Mouse (Mus musculus): Measurements from ENCODE around the gene Magi3. TPM values are rescaled to one million over a fixed set of nuclear protein-coding genes. Genes with fewer than 3 reads are reported as not detected.

Magi3 gene
- total RNA-seq, 2 experiments from 2014 or later, result 43.0 to 52.4 TPM

DNA sequence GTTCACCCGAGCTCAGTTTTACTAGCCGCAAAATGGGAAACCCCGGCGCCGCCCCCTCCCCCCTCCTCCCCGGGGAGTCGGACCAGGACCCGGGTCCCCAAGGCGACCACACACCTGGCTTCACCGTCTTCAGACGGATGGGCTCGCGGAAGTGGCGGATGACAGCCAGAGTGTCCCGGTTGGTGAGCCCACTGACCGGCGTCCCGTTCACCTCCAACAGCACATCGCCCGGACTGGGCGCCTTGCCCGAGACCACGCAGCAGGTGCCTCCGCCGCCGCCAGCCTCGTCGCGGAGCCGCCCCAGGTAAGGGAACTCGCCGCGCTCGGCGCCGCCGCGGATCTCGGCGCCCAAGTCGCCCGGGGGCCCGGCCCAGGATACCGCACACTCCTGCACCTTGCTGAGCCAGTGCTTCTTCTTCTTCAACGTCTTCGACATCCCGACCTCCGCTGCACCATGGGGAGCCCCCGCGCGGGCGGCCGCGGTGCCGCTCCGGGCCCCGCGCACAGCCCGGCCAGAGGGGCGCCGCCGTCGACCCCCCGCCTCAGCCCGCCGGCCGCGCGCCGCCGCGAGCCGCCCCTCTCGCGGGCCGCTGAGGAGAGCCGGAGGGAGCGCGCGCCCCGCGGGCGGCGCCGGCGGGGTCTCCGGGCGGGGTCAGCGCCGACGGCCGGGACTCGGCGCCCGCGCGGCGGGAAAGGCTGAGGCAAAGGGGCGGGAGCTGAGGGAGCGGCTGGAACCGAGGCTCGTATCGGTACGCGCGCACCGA lies 461 bp downstream of the Magi3 start:
- intact Hi-C loops (cut with DNase I), result loop anchor here (5.0 kb wide), 1 partner anchor 223 kb away; no protein-coding TSS in a partner anchor
- DNase-seq (ENCODE audit: low spot score in 2 of 2), result peak; percentile 50 to 54

DNA sequence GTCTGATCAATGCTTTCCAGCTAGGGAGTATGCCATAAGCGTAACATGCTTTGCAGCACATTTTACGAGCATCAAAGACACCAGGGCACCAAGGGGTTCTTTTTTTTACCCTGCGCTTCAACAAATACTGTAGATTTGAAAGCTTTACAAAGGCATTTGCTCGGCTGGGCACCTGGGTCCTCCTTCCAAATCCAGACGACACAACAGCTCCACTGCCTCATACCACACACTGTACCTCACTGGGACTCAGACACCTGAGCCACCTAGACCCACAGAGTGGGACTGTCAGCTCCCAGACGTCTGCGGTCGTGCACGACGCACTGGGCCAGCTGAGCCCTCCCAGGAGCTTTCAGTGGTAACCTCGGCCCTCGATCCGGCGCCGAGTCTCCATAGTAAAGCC lies 1.2 kb downstream of the Magi3 start:
- peak; percentile 33 to 44 for DNase-seq (ENCODE audit: low spot score in 2 of 2)
- intact Hi-C loops (cut with DNase I), result no loop called here

DNA sequence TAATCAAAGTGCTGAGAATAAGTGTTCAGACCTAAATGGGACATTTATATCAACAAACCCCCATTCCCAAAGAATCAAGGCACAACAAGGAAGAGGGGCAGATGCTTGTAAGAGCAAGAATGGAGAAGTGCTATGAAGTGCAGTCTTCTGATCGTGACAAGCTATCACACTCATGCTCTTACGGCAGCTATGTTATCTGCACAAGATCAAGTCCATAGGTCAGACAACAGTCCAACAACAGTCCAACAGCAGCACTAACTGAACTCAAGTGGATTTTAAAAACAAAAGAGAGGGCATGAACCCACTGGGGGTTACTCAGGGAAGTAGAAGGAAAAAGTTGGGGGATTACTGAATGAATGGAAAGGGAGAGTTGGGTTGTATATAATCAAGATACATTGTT lies 30.4 kb downstream of the Magi3 start:
- intact Hi-C loops (cut with DNase I), result no loop called here
- DNase-seq (ENCODE audit: low spot score in 2 of 2), result no peak

DNA sequence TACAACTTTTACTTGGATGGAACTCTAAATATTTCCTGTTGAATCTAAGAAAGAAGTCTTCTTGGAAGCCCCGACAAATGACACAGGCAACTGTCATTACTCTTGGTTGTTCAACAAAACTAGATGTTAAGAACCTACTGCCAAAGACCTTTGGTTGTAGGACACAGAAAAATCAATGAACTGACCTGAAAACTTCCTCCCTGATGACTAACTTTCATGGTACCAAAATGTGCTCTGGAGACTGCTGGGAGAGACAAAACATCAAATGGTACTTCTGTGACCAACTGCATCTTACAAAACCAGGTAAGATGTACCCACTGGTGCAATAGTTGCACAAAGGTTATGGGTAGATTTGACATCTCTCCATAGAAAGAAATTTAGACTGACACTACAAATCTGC lies 30.9 kb downstream of the Magi3 start:
- no peak for DNase-seq (ENCODE audit: low spot score in 2 of 2)
- intact Hi-C loops (cut with DNase I), result no loop called here

DNA sequence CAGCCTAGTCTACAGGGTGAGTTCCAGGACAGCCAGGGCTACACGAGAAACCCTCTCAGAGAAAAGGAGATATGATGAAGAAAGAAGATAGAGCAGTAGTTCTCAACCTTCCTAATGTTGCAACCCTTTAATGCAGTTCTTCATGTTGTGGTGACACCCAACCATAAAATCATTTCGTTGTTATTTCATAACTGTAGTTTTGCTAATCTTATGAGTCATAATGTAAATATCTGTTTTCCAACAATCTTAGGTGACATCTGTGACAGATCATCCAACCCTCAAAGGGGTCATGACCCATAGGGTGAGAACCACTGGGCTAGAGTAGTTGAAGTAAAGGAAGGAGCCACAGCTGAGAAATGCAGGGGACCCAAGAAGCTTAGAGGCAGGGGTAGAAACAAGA lies 35.9 kb downstream of the Magi3 start:
- intact Hi-C loops (cut with DNase I), result no loop called here
- DNase-seq (ENCODE audit: low spot score in 2 of 2), result no peak

DNA sequence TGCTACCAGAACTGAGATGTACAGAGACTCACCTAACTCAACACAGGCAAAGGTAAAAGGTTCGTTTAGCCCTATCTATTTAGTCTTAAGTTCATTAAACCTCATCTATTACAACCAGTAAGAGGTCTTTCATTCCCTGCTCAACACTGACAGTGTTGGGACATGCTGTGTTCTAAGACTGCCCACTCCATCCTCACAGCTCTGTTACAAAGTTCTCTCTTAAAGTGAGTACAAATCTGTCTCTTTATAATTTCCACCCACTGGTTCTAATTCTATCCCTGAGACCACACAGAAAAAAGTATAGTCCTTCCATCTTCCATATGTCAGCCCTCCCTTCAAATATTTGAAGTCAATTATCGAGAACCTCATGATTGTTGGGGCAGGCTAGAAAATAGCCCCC lies 36.5 kb downstream of the Magi3 start:
- intact Hi-C loops (cut with DNase I), result no loop called here
- DNase-seq (ENCODE audit: low spot score in 2 of 2), result no peak

DNA sequence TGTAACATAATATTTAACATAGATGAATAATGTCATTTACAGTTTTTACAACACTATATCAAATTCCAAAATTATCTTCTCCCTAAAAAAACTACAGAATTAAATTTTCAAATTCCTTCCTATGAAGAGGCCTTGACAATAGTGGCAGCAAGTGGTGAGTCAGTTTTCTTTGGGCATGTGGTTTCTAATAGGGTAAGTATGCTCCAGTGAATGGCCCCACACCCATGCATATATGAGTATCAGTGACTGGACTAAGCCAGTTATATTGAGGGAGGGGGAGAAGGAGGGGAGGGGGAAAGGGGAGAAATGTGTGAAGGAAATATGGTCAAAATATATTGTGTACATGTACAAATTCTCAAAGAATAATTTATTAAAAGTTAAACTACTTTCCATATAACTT lies 37.5 kb downstream of the Magi3 start:
- no peak for DNase-seq (ENCODE audit: low spot score in 2 of 2)
- intact Hi-C loops (cut with DNase I), result no loop called here

DNA sequence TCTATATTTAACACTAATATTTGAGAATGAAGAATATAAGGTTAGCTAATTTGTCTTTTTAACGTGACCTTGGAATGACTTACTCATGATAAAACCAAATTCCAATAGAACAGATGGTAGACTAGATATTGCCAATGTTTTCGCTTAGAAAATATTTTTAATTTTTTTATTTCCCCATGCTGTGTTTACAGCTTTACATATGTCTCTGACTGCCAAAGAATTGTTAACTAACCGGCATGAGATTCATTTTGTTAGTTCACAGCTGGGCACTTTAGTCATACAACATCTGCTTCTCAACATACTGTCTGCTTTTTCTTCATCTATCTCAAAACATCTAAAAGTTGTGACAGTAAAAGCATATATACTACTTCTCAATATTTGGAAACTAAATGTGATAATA lies 58.8 kb downstream of the Magi3 start:
- intact Hi-C loops (cut with DNase I), result no loop called here

DNA sequence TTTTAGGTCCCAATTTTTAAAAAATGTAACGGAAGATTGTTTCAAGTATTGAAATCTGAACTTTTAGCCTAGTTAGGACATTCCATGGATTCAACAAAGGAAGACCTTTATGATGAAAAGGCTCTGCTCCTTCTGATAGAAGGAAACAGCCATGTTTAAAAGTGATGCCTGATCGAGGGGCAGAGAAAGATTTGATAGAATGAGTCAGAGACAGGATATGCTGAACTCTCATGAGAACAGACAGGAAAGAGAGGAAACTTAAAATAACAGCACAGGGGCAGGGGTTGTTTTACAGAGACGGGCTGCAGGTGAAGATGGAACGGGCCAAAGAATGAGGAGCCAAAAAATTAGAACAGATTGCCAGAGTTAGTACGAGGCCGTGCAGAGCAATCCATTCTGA lies 59.6 kb downstream of the Magi3 start:
- intact Hi-C loops (cut with DNase I), result no loop called here

More for the DNA sequence above, 58.8 kb downstream of the Magi3 start:
- DNase-seq (ENCODE audit: low spot score in 2 of 2), result no peak

DNA sequence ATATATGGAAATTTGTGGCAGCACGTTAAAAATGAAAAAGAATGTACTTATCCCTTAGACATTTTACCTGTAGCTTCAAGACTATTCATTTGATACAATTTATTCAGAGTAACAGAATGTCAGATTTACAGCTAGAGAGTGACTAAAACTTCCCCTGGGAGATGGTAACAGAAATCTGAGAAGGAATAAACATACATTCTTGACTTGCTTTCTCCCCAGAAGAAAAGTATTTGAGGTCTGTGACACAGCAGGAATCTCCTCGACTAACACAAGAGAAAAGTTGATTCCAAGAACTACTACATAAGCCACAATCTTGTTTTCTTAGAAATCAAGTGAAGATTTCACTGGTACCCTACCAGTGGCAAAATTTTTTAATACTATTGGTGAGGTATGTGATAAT lies 70.0 kb downstream of the Magi3 start:
- DNase-seq (ENCODE audit: low spot score in 2 of 2), result no peak
- intact Hi-C loops (cut with DNase I), result no loop called here

More for the DNA sequence above, 59.6 kb downstream of the Magi3 start:
- DNase-seq (ENCODE audit: low spot score in 2 of 2), result no peak

DNA sequence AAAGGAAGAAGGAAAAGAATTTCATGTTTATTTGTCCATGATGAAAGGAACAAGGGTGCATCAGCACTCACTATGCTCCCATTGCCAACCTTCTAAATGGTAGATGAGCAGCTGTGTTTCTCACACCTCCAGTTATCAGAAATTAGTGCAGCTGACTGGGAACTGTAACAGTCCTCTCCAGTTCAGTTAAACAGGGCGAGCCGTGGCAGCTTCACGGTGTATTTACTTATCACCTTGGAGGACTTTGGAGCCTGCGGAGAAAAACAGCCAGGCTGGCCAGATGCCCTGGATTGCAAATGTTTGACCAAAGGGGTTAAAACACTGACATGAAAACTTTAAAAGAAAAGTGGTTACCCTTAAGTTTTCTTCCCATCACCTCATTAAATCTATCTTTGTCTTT lies 77.8 kb downstream of the Magi3 start:
- DNase-seq (ENCODE audit: low spot score in 2 of 2), result no peak
- intact Hi-C loops (cut with DNase I), result no loop called here

DNA sequence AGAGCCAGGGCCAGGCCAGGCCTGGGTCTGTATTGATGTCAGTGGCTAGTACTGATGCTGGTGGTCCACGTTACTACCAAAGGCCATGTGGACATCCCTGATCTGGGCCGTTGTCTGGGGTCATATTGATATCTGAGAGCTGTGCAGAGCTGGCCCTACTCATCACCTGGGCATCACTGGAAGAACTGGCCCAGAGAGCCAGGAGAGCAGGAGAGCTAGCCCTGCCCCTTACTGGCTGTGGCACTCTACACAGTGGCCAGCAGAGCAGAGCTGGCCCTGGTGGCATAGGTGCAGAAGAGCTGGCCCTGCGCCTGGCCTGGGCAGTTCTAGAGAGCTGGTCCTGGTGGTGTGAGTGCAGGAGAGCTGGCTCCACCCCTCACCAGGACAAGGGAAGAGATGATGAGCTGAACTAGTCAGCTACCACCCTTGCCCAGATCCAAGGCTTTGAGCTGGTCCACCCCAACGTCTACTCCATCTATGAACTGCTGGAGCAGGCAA lies 81.2 kb downstream of the Magi3 start:
- intact Hi-C loops (cut with DNase I), result no loop called here
- DNase-seq (ENCODE audit: low spot score in 2 of 2), result no peak

DNA sequence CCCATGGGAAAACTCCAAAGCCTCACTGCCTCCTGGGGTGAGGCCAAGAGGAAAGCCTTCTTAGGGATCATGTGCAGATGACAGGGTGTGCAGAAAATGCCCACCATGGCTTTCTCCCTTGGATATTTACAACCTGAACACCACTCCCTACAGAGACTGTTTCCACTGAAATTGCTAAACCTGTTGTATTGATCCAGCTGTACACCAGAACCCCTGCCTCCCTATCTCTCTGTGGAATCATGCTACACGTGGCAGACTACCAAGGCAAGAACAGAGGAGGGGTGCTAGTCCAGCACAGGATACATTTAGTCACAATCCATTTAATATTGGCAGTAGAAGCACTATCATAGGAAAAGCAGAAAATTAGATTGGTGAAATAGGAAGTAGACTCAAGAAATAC lies 94.5 kb downstream of the Magi3 start:
- intact Hi-C loops (cut with DNase I), result no loop called here
- DNase-seq (ENCODE audit: low spot score in 2 of 2), result no peak

DNA sequence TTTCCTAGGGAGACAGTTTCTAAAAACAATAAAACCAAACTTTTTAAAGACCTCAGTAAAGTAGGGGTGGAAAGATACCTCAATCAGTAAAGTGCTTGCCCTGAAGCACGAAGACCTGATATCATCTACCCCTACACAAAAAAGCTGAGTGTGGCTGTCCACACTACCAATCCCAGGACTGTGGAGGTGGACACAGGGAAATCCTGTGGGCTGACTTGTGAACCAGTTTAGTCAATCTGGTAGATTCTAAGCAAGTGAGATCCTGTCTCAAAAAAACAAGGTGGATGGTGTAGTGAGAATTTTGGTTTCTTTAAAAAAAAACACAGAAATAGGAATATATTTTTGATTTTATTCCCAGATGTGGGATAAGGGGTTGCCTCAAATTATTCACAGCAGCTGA lies 96.3 kb downstream of the Magi3 start:
- intact Hi-C loops (cut with DNase I), result no loop called here
- no peak for DNase-seq (ENCODE audit: low spot score in 2 of 2)

DNA sequence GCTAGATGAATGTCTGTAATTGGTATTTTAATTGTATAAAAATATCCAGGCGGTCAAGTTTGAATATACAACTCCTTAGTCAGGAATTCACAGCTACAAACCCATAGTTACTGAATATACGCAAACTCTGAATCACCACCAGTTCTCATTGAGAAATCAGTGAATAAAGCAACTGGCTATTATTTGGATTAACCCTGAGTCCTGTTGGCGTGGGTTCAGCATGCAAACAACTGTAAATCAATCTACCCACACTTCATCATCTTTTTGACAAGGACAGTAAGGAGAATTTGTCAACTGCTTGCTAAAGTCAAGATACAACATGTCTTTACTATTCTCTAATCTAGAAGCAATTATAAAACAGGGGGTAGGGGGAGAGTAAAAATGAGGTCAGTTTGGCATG lies 110.7 kb downstream of the Magi3 start:
- no peak for DNase-seq (ENCODE audit: low spot score in 2 of 2)
- intact Hi-C loops (cut with DNase I), result no loop called here

DNA sequence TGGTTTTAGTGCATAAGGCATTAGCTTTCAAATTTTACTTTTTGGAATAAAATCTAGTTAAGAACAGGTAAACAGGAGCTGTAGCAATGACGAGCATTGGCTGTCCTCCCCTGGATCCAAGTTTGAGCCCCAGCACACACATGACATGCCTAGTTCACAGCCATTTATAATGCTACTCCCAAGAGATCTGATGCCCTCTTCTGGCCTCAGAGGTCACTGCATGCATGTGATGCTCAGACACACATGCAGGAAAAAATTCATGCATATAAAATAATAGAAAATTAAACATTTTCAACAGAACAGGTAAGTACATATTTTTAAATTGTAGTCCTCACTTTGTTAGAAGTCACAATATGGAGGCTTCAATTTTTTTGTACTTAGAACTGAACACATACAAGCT lies 115.2 kb downstream of the Magi3 start:
- no peak for DNase-seq (ENCODE audit: low spot score in 2 of 2)
- intact Hi-C loops (cut with DNase I), result no loop called here

DNA sequence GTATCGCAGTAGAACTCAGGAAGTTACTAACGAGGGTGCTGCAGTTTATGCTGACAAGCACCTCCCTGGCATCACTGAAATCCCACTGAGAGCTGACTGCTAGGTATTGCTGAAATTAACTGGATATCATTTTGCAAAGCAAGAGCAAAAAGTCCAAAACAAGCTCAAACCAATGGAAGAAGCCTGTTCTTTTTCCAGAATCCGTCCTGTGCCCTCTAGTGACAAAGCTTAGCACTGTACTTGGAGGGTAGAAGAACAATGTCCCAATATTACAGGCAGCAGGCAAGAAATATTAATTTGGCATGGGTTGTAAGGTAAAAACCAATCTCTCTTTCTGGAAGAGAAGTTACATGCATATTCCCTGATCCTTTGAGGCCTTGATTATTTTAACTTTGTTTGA lies 118.5 kb downstream of the Magi3 start:
- intact Hi-C loops (cut with DNase I), result no loop called here
- no peak for DNase-seq (ENCODE audit: low spot score in 2 of 2)

DNA sequence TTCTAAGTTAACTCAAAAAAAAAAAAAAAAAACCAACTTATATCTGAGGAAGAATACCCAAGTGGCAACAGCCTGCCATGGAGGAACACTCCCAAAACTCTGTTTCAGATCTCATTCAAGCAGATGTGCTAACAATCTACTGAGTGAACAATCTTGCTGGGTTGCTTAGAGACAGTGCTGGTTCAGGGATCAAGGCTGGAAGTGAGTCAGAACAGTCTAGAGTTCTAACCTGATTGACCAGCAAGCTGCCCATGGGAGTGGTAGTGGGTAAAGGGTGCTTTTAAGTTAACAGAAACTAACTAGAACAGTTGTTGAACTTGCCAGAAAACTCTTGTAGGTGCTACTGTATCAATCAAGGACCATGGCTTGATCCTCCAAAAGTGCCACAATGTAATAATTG lies 118.9 kb downstream of the Magi3 start:
- no peak for DNase-seq (ENCODE audit: low spot score in 2 of 2)
- intact Hi-C loops (cut with DNase I), result no loop called here

DNA sequence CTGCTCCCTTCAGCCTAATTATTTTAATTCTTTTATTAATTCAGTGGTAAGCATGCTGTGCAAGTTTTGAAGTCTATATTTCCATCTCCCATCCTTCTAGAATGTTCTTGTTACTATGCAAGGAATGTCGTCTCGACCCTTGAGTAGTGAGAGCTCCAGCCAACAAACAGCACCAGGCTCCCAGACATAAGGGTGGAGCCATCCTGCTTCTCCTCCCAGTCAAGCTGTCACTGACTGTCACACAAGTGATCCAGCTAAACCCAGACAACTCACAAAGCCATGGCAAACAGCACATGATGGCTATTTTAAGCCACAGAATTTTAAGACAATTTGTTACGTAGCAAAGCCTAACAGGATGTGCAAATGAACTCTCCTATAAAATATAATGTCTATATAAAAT lies 124.2 kb downstream of the Magi3 start:
- intact Hi-C loops (cut with DNase I), result no loop called here
- DNase-seq (ENCODE audit: low spot score in 2 of 2), result no peak

DNA sequence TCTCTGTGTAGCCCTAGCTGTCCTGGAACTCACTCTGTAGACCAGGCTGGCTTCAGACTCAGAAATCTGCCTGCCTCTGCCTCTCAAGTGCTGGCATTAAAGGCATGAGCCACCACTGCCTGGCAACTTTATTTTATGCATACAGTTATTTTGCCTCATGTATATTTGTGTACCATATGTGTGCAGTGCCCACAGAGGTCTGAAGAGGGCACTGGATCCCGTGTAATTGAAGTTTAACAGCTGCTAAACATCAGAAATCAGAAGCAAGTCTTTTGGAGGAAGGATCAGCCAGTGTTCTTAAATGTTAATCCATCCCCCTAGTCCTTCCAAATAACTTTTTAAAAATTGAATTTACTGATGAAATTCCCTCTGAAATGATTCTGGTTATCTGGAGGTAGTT lies 125.5 kb downstream of the Magi3 start:
- no peak for DNase-seq (ENCODE audit: low spot score in 2 of 2)
- intact Hi-C loops (cut with DNase I), result no loop called here

DNA sequence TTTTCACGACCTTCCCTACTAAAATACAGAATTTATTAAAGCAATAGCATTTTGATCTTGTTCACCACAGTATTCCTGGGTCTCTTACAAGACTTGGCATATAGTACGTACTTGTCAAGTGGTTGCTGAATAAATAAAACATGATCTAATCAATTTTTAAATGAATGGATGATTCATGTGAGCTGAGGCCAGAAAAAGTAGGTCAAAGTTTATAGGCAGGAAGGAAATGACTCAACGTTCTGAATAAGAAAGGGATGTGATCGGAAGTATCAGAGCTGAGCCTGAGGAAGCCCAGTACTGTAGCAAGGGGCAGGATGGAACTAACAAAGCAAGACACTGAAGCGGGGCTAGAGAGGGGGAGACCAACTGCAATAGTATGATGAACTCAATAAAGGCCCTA lies 127.4 kb downstream of the Magi3 start:
- intact Hi-C loops (cut with DNase I), result no loop called here
- no peak for DNase-seq (ENCODE audit: low spot score in 2 of 2)

DNA sequence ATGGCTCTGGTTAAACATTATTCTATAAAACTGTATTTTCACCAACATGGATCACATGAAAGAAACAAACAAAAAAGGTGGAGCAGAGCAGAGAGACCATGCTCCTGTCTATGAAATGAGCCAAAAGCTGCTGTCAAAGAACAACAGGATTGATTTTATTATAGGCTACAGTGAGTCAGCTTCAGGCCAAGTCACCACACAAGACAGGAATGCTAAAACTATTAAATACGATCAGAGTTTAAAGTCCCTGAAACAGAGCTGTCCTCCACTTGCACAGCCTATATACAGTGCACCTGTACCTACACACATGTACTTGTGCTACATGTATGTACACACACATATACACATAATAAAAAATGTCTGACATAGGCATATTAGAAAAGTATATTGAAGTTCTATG lies 138.1 kb downstream of the Magi3 start:
- intact Hi-C loops (cut with DNase I), result no loop called here

More for the DNA sequence above, 138.1 kb downstream of the Magi3 start:
- DNase-seq (ENCODE audit: low spot score in 2 of 2), result no peak
